Mouse (Mus musculus) embryonic fibroblast, embryonic 13.5 days (primary cell): Measurements from ENCODE around the gene Rac2.

Experiments
- CTCF ChIP-seq: IDR thresholded peaks from 2 replicates; pipeline ENCODE4 v1.5.1; 2011; ENCODE audit warnings: mild to moderate bottlenecking, control low read depth, low read length, moderate library complexity, borderline replicate concordance; ENCODE audit not compliant: insufficient read depth
- POLR2A ChIP-seq: IDR thresholded peaks from 2 replicates; pipeline ENCODE4 v1.6.1; 2011; ENCODE audit warnings: low read depth, mild to moderate bottlenecking, control low read depth, low read length, moderate library complexity

DNA sequence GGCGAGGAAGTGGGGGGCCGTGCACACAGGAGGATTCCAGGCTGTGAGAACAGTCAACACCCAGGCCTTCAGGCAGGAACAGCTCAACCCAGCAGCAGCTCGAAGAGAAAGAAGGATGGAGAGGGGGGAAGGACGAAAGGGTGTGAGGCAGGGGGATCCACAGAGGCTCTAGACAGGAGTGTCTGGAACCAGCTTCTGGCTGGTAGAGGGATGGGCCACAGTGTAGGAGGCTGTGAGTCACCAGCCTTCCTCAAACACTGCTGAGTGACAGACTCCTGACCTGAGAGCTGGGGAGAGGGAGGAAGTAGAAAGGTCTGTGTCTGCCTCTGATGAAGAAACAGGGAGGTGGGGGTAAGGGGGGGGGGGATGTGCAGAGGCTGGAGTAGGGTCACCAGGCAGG is 34.9 kb upstream of the Rac2 start:
- TF ChIP-seq CTCF: no peak
- no peak for TF ChIP-seq POLR2A
